Mouse (Mus musculus) v-Abl transformed pro-B cells (cell line): ENCODE results near the gene Wnt8b.

ENCODE experiments used
- in situ Hi-C, 2 experiments: fragments of 400-800 bp; cut with MboI; formaldehyde crosslinking; loops; one replicate each; pipeline ENCODE4 v1.15.1; 2025; ENCODE audit not compliant: unreplicated experiment in 2 of 2

Gene Wnt8b

GRCm38 (mm10) chr19:44553286-44553685 is 60.0 kb downstream of the Wnt8b start:
- in situ Hi-C loops = no loop called here

GRCm38 (mm10) chr19:44554490-44554860 is 61.2 kb downstream of the Wnt8b start:
- in situ Hi-C loops = no loop called here

GRCm38 (mm10) chr19:44554861-44555590 is 61.8 kb downstream of the Wnt8b start, which contains the start of gene Ndufb8:
TSS of gene Ndufb8 (minus strand) at chr19:44555440.
- in situ Hi-C loops = no loop called here

- in situ Hi-C loops = no loop called here
Measured at GRCm38 (mm10) chr19:44562652-44563206, 69.5 kb downstream of the Wnt8b start, which contains the start of gene Hif1an. TSS of gene Hif1an (plus strand) at chr19:44562850.
